Mouse (Mus musculus): Measurements from ENCODE around the gene Mepce. TPM values are rescaled to one million over a fixed set of nuclear protein-coding genes. Genes with fewer than 3 reads are reported as not detected.
A peak's percentile ranks its signal among the peaks of the same experiment; 100 is the strongest.

The Mepce gene
- polyA plus RNA-seq, 1 experiment from 2014 or later, result 10.4 TPM

GRCm38 (mm10) chr5:137749196-137749836 is 38.1 kb downstream of the Mepce start:
- Histone ChIP-seq H3K4me1 (peaks cover 65% of the 10 kb centered on the region), H3K4me3 (peak overlapping the region; percentile 85), H3K9me3 (no peaks in the 10 kb centered on the region), H3K27me3 (ENCODE audit: insufficient read depth, poor library complexity, severe bottlenecking) (no peaks in the 10 kb centered on the region), H3K27ac (peak overlapping the region; percentile 94), H3K36me3 (peaks cover 43% of the 10 kb centered on the region)
- no peak for DNase-seq (ENCODE audit: low spot score)
- 57% methylated on average over 6 of the region's 6 CpGs for WGBS

DNA sequence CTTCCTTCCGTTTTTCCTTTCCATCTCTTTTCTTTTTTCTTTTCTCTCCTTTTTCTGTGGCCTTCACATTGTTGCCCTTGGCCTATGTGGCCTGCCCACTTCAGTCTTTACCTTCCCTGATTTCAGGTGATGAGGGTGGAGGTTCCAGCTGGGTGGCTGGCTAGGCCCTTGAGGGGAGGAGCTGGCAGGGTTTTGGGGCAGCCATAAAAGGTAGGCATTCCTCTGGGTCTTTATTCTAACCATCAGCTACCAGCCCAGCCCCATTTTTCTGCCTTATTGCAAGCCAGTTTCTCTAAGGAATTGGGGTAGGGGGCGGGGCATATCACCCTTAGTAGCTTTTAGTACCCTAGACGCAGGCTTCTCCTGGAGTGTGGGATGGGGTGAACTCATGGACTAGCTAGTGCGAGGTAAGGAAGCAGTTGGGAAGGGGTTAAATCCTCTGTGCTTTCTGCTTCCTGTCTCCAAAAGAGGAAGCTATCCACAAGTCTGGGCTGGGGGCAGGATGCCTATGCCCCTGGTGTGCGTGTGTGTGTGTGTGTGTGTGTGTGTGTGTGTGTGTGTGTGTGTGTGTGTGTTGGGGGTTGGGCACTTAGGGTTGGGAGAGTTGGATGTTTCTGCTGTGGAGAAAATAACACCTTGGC is 39.2 kb downstream of the Mepce start:
- H3K4me1 ChIP-seq, result peaks cover 56% of the 10 kb centered on the region
- 33% methylated on average over 5 of the region's 5 CpGs for WGBS
- H3K27me3 ChIP-seq (ENCODE audit: insufficient read depth, poor library complexity, severe bottlenecking), result no peaks in the 10 kb centered on the region
- no peaks in the 10 kb centered on the region for H3K9me3 ChIP-seq
- DNase-seq (ENCODE audit: low spot score), result no peak
- peaks cover 33% of the 10 kb centered on the region for H3K36me3 ChIP-seq
- H3K4me3 ChIP-seq, result peak overlapping the region; percentile 85
- H3K27ac ChIP-seq, result peak overlapping the region; percentile 94

GRCm38 (mm10) chr5:137747326-137747961 is 40.0 kb downstream of the Mepce start:
- Histone ChIP-seq H3K36me3 (peaks cover 25% of the 10 kb centered on the region), H3K27ac (peak overlapping the region; percentile 94), H3K27me3 (ENCODE audit: insufficient read depth, poor library complexity, severe bottlenecking) (no peaks in the 10 kb centered on the region), H3K9me3 (no peaks in the 10 kb centered on the region), H3K4me1 (peaks cover 48% of the 10 kb centered on the region), H3K4me3 (peak overlapping the region; percentile 85)
- no peak for DNase-seq (ENCODE audit: low spot score)
- 4% methylated on average over 26 of the region's 26 CpGs for WGBS

DNA sequence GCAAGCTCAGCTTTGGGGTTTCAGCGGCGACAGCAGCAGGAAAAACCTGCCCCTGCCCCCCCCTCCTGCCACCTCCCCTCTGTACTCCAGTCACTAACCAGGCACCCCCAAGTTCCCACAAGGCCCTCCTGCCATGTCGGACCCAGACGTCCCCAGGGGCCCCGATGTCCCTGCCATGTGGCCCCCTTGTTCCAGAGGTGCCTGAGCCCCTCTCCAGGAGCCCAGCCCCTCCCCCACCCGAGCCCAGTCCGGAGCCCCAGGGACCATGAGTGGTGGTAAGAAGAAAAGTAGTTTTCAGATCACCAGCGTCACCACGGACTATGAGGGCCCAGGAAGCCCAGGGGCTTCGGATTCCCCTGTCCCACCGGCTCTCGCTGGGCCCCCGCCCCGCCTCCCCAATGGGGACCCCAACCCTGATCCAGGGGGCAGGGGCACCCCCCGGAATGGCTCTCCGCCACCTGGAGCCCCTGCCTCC is 40.6 kb downstream of the Mepce start:
- no peak for DNase-seq (ENCODE audit: low spot score)
- H3K27ac ChIP-seq, result peak overlapping the region; percentile 94
- H3K36me3 ChIP-seq, result peaks cover 19% of the 10 kb centered on the region
- under 1% methylated on average over 16 of the region's 16 CpGs for WGBS
- peak overlapping the region; percentile 85 for H3K4me3 ChIP-seq
- no peaks in the 10 kb centered on the region for H3K9me3 ChIP-seq
- peaks cover 46% of the 10 kb centered on the region for H3K4me1 ChIP-seq
- no peaks in the 10 kb centered on the region for H3K27me3 ChIP-seq (ENCODE audit: insufficient read depth, poor library complexity, severe bottlenecking)

- H3K9me3 ChIP-seq, result no peaks in the 10 kb centered on the region
- WGBS, result under 1% methylated on average over 19 of the region's 20 CpGs
- DNase-seq (ENCODE audit: low spot score), result peak; percentile 92
- no peaks in the 10 kb centered on the region for H3K27me3 ChIP-seq (ENCODE audit: insufficient read depth, poor library complexity, severe bottlenecking)
- peak overlapping the region; percentile 94 for H3K27ac ChIP-seq
- H3K36me3 ChIP-seq, result peaks cover 14% of the 10 kb centered on the region
- peaks cover 46% of the 10 kb centered on the region for H3K4me1 ChIP-seq
- peak overlapping the region; percentile 85 for H3K4me3 ChIP-seq
Observed at GRCm38 (mm10) chr5:137746282-137746850, 41.1 kb downstream of the Mepce start.

- 5% methylated on average over 28 of the region's 28 CpGs for WGBS
- Histone ChIP-seq H3K27me3 (ENCODE audit: insufficient read depth, poor library complexity, severe bottlenecking) (no peaks in the 10 kb centered on the region), H3K4me1 (peaks cover 47% of the 10 kb centered on the region), H3K36me3 (peaks cover 8% of the 10 kb centered on the region), H3K27ac (peak within 1 kb of the TSS; percentile 94), H3K4me3 (peak within 1 kb of the TSS; percentile 85), H3K9me3 (no peaks in the 10 kb centered on the region)
- peak; percentile 98 for DNase-seq (ENCODE audit: low spot score)
Observed at GRCm38 (mm10) chr5:137745214-137746171, 42.0 kb downstream of the Mepce start, which contains the start of gene Tsc22d4. Gene Tsc22d4, plus strand, starts transcription at chr5:137745730.

DNA sequence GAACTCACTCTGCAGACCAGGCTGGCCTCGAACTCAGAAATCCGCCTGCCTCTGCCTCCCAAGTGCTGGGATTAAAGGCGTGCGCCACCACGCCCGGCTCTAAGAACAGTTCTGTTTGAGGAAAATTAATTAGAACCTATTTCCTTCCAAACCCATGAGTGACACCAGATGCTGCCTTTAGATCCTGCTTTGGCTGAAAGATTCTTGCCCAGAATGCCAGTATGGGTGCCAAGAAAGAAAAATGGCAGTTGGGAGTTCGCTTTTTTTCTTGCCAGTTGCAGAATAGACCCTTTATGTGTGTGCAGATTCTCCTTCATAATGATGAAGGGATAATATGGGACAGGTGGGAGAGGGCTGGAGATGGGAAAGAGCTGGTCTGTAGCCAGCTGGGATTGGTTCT is 43.3 kb downstream of the Mepce start:
- Histone ChIP-seq H3K4me1 (peaks cover 53% of the 10 kb centered on the region), H3K36me3 (peaks cover 2% of the 10 kb centered on the region), H3K4me3 (no peak overlapping the region), H3K27me3 (ENCODE audit: insufficient read depth, poor library complexity, severe bottlenecking) (no peaks in the 10 kb centered on the region), H3K27ac (no peak overlapping the region), H3K9me3 (no peaks in the 10 kb centered on the region)
- WGBS, result 93% methylated on average over 7 of the region's 7 CpGs
- DNase-seq (ENCODE audit: low spot score), result no peak

DNA sequence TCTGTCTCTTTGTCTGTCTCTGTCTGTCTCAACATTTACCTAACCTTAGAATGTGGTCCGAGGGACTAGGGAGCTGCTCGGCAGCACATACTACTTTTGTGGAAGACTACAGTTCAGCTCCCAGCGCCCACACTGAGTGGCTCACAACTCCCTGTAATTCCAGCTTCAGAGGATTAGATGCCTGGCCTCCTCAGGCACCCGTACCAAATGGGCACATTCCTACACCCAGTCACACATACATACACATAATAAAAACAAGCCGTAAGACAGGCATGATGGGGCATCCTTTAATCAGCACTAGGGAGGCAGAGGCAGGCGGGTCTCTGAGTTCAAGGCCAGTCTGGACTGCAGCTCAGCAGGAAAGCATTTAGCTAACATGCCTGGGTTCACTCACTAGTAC is 44.6 kb downstream of the Mepce start:
- H3K4me3 ChIP-seq, result no peak overlapping the region
- no peaks in the 10 kb centered on the region for H3K9me3 ChIP-seq
- no peak overlapping the region for H3K27ac ChIP-seq
- 93% methylated on average over 6 of the region's 6 CpGs for WGBS
- 0 out of 2 replicates have a peak, but pooled peaks cover 3% of the 10 kb centered on the region for H3K36me3 ChIP-seq
- peaks cover 54% of the 10 kb centered on the region for H3K4me1 ChIP-seq
- no peaks in the 10 kb centered on the region for H3K27me3 ChIP-seq (ENCODE audit: insufficient read depth, poor library complexity, severe bottlenecking)
- peak; percentile 58 for DNase-seq (ENCODE audit: low spot score)

GRCm38 (mm10) chr5:137742048-137742447 is 45.4 kb downstream of the Mepce start:
- no peaks in the 10 kb centered on the region for H3K27me3 ChIP-seq (ENCODE audit: insufficient read depth, poor library complexity, severe bottlenecking)
- DNase-seq (ENCODE audit: low spot score), result no peak
- WGBS, result 57% methylated on average over 10 of the region's 10 CpGs
- H3K9me3 ChIP-seq, result no peaks in the 10 kb centered on the region
- H3K36me3 ChIP-seq, result 0 out of 2 replicates have a peak, but pooled peaks cover 6% of the 10 kb centered on the region
- peaks cover 49% of the 10 kb centered on the region for H3K4me1 ChIP-seq
- H3K4me3 ChIP-seq, result peak overlapping the region; percentile 66
- peak overlapping the region; percentile 88; the same call in 1 of the 2 replicates for H3K27ac ChIP-seq

DNA sequence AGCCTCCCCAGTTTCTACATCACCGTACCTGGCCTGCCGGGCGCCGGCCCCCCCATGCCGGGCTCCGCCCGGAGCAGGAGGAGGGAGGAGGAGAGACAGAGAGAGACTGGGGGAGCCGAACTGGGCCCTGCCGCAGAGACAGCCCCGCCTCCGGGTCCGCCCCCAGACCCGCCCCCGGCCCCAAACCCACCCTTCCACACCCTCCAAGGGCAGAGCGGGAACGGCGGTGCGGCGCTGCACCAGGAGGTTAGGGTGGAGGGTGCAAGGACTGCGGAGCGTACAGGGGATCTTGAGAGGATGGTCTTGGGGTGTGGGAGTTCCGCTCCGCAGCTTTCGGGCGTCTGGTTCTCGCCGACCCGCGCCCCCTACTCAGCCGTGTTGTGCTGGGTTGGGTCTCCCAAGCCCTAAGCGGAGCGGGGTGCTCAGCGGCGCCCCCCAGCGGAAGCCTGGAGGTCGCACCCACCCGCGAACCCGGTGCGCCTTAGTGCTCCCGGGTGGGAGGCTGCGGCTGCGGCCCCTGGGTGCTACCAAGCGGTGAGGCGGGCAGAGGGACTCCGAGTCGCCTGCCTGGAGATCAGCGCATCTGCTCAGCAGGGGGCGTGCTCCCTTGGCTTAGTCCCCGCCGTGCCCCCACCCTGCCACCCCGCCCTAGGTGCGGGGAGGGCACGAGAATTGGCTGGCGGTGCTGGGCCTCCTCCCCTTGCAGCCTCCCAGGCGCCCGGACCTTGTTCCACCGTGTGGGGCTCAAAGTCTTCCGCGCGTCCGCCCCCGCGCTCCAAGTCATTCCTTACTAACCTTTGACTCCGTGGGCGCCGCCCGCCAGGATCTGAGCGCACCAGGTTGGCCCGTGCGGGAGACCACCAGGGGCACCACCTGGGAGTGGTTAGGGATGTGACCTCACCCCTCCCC is 46.2 kb downstream of the Mepce start, which contains the start of gene Nyap1:
Gene Nyap1, minus strand, starts transcription at position 585 of the 909 bp plus-strand sequence.
- Histone ChIP-seq H3K4me3 (peak within 1 kb of the TSS; percentile 66), H3K4me1 (peaks cover 47% of the 10 kb centered on the region), H3K9me3 (no peaks in the 10 kb centered on the region), H3K36me3 (peaks cover 11% of the 10 kb centered on the region), H3K27ac (peak within 1 kb of the TSS; percentile 88), H3K27me3 (ENCODE audit: insufficient read depth, poor library complexity, severe bottlenecking) (no peaks in the 10 kb centered on the region)
- DNase-seq (ENCODE audit: low spot score), result peak; percentile 95
- WGBS, result 1% methylated on average over 62 of the region's 71 CpGs

GRCm38 (mm10) chr5:137740506-137740905 is 46.9 kb downstream of the Mepce start:
- H3K4me3 ChIP-seq, result peak overlapping the region; percentile 66
- H3K27me3 ChIP-seq (ENCODE audit: insufficient read depth, poor library complexity, severe bottlenecking), result no peaks in the 10 kb centered on the region
- H3K9me3 ChIP-seq, result no peaks in the 10 kb centered on the region
- DNase-seq (ENCODE audit: low spot score), result no peak
- peak overlapping the region; percentile 88 for H3K27ac ChIP-seq
- peaks cover 18% of the 10 kb centered on the region for H3K36me3 ChIP-seq
- WGBS, result 11% methylated on average over 11 of the region's 11 CpGs
- H3K4me1 ChIP-seq, result peaks cover 47% of the 10 kb centered on the region

All from heart, embryonic 10.5 days (tissue).